Mouse (Mus musculus) adrenal gland, adult 2 months (tissue): ENCODE measurements around the gene Tmem117. TPM values are rescaled to one million over a fixed set of nuclear protein-coding genes. Genes with fewer than 3 reads are reported as not detected.
A peak's percentile ranks its signal among the peaks of the same experiment; 100 is the strongest.

Experiments
- DNase-seq: peaks from one replicate; pipeline ENCODE4 v3.0.0; 2021
- long read RNA-seq: library from polyadenylated mRNA; stranded (forward); transcript quantifications from one replicate; pipeline ENCODE4 v2.0.0, GENCODE M21; 2021
- polyA plus RNA-seq: library from polyadenylated mRNA; depleted of rRNA; stranded (reverse); fragments of >200 nt; gene quantifications from 2 replicates; pipeline ENCODE4 v1.2.3, GENCODE M21; 2012; rRNA removed
- total RNA-seq, 2 experiments: library from RNA; stranded (reverse); gene quantifications; 2 replicates each; pipeline ENCODE4 v1.2.3; 2021

The Tmem117 gene
- total RNA-seq (1 to 10 TPM; 2.5 to 7.1 TPM), polyA plus RNA-seq (0.26 and 0.30 TPM in 2 replicates)
- long read RNA-seq, transcript Tmem117-201 (8 exons, 2,717 nt) = major isoform, 6 of 8 reads
- long read RNA-seq, partial matches to known transcripts = 0 of 8 reads
- long read RNA-seq, other reads (novel, unspliced or antisense) = 2 of 8 reads

GRCm38 (mm10) chr15:94628830-94629601 lies at the start of gene Tmem117:
Gene Tmem117, plus strand, starts transcription at chr15:94629232.
- peak; percentile 75 for DNase-seq

GRCm38 (mm10) chr15:94582000-94582593 lies 46.9 kb upstream of the Tmem117 start:
- peak; percentile 16 for DNase-seq

- no peak for DNase-seq
Measured at GRCm38 (mm10) chr15:94583153-94583552, 45.9 kb upstream of the Tmem117 start.

- no peak for DNase-seq
Measured at GRCm38 (mm10) chr15:94584738-94585137, 44.3 kb upstream of the Tmem117 start.

GRCm38 (mm10) chr15:94587826-94588715 lies 41.0 kb upstream of the Tmem117 start:
- no peak for DNase-seq

- peak; percentile 99 for DNase-seq
Measured at GRCm38 (mm10) chr15:94589219-94590075, 39.6 kb upstream of the Tmem117 start, which contains the start of gene Twf1. Gene Twf1, minus strand, starts transcription at chr15:94589889.

- DNase-seq = no peak
Measured at GRCm38 (mm10) chr15:94590083-94590482, 38.9 kb upstream of the Tmem117 start.

- DNase-seq = no peak
Measured at GRCm38 (mm10) chr15:94591356-94591755, 37.7 kb upstream of the Tmem117 start.

GRCm38 (mm10) chr15:94593586-94593985 lies 35.4 kb upstream of the Tmem117 start:
- DNase-seq = no peak

- DNase-seq = peak; percentile 12
Measured at GRCm38 (mm10) chr15:94600145-94600707, 28.8 kb upstream of the Tmem117 start.

GRCm38 (mm10) chr15:94601339-94601738 lies 27.7 kb upstream of the Tmem117 start:
- peak; percentile 64 for DNase-seq

- DNase-seq = no peak
Measured at GRCm38 (mm10) chr15:94602441-94602840, 26.6 kb upstream of the Tmem117 start.

GRCm38 (mm10) chr15:94607768-94608167 lies 21.3 kb upstream of the Tmem117 start:
- DNase-seq = no peak

- DNase-seq = peak; percentile 73
Measured at GRCm38 (mm10) chr15:94616036-94616435, 13.0 kb upstream of the Tmem117 start.

GRCm38 (mm10) chr15:94620909-94621308 lies 8.1 kb upstream of the Tmem117 start:
- no peak for DNase-seq

- DNase-seq = no peak
Measured at GRCm38 (mm10) chr15:94628463-94628829, 586 bp upstream of the Tmem117 start.

GRCm38 (mm10) chr15:94630553-94630952 lies 1.5 kb downstream of the Tmem117 start:
- DNase-seq = no peak

- no peak for DNase-seq
Measured at GRCm38 (mm10) chr15:94634524-94634923, 5.5 kb downstream of the Tmem117 start.

- DNase-seq = no peak
Measured at GRCm38 (mm10) chr15:94638207-94638606, 9.2 kb downstream of the Tmem117 start.

- no peak for DNase-seq
Measured at GRCm38 (mm10) chr15:94639126-94639525, 10.1 kb downstream of the Tmem117 start.

- DNase-seq = no peak
Measured at GRCm38 (mm10) chr15:94646012-94646411, 17.0 kb downstream of the Tmem117 start.
